Mouse (Mus musculus) lung, postnatal 0 days (tissue): ENCODE data around the gene Rtn4. TPM values are rescaled to one million over a fixed set of nuclear protein-coding genes. Genes with fewer than 3 reads are reported as not detected.

Source experiments
- ATAC-seq: fragments of 200-750 bp; cut with Nextera tagmentation; 2 replicates; pipeline ENCODE4 v1.8.0; 2017; ENCODE audit warnings: moderate library complexity
- DNase-seq: peaks from one replicate; pipeline ENCODE4 v3.0.0-alpha.2; 2016; ENCODE audit warnings: low spot score
- H3K27ac ChIP-seq: fragments of 300-500 bp; sonication (generic); 2 replicates; pipeline ENCODE4 v1.5.1; 2014; ENCODE audit warnings: antibody characterized with exemption, mild to moderate bottlenecking, low read length, mixed read lengths
- H3K27me3 ChIP-seq: fragments of 300-500 bp; sonication (generic); replicated peaks from 2 replicates; pipeline ENCODE4 v1.6.1; 2014; ENCODE audit warnings: low read length, mixed read lengths; ENCODE audit not compliant: insufficient read depth
- H3K36me3 ChIP-seq: fragments of 300-500 bp; sonication (generic); 2 replicates; pipeline ENCODE4 v1.6.1; 2014; ENCODE audit warnings: low read length, mixed read lengths; ENCODE audit not compliant: insufficient read depth
- H3K4me1 ChIP-seq: fragments of 300-500 bp; sonication (generic); 2 replicates; pipeline ENCODE4 v1.6.1; 2014; ENCODE audit warnings: antibody characterized with exemption, low read depth, low read length, mixed read lengths; ENCODE audit not compliant: insufficient read depth
- H3K4me2 ChIP-seq: fragments of 300-500 bp; sonication (generic); replicated peaks from 2 replicates; pipeline ENCODE4 v1.6.1; 2014; ENCODE audit warnings: low read depth, mild to moderate bottlenecking, low read length, moderate library complexity, mixed read lengths
- H3K4me3 ChIP-seq: fragments of 300-500 bp; sonication (generic); 2 replicates; pipeline ENCODE4 v1.5.1; 2014; ENCODE audit warnings: low read depth, low read length
- H3K9ac ChIP-seq: fragments of 300-500 bp; sonication (generic); replicated peaks from 2 replicates; pipeline ENCODE4 v1.6.1; 2014; ENCODE audit warnings: low read depth, mild to moderate bottlenecking
- H3K9me3 ChIP-seq: fragments of 300-500 bp; sonication (generic); 2 replicates; pipeline ENCODE4 v1.6.1; 2016; ENCODE audit warnings: low read length, mixed read lengths
- CTCF ChIP-seq: IDR thresholded peaks from 2 replicates; pipeline ENCODE4 v1.5.1; 2016; ENCODE audit warnings: antibody characterized with exemption, mild to moderate bottlenecking
- EP300 ChIP-seq: IDR thresholded peaks from 2 replicates; pipeline ENCODE4 v1.6.1; 2016; ENCODE audit warnings: antibody characterized with exemption, mild to moderate bottlenecking, control low read depth
- WGBS: fragments of 180-500 bp; shearing (Covaris S2); extraction: QIAGEN DNeasy Blood & Tissue Kit; methylation state at CpG from one replicate; pipeline ENCODE4 v1.1.7; 2014; 5-methylcytosine and 5-hydroxymethylcytosine counted together
- polyA plus RNA-seq: library from polyadenylated mRNA; unstranded; fragments of >200 nt; fragmentation: Nextera tagmentation; extraction: Ambion mirVana; gene quantifications from 2 replicates; pipeline ENCODE4 v1.2.1, GENCODE M21; 2015

Gene Rtn4
- polyA plus RNA-seq, 1 experiment from 2014 or later: 57.6 TPM

DNA sequence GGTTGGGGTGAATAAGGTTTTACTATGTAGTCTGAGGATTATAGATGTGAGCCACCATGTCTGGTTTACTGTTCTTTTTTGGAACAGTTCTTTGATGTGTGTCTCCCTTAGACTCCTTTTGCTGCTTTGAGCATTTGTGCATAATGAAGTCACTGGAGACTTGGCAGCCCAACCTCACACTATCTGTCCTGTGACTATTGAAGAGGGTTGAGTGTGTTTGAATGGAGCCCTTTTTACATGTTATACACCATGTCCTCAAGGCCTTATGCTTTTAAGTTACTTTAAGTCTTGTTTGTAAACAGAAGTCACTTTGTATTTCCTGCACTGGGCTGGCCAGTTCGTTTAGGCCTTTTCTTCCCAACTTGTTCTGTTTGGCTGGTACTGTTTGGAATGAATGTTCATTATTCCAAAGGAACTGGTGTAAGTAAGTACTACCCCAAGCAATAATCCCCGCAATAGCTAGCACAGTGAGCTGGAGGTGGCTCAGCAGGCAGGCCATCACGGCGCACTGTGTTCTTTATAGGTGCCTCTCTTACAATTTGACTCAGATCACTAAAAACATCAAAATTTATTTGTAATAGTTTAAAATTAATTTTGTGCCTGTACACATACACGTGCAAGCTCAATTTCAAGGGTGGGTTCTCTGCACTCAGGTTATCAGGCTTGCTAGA is 52.1 kb downstream of the Rtn4 start:
- TF ChIP-seq CTCF (no peak), EP300 (no peak)
- H3K4me1 ChIP-seq: no peaks in the 10 kb centered on the region
- no peak overlapping the region for H3K9ac ChIP-seq
- H3K4me2 ChIP-seq: no peak overlapping the region
- H3K4me3 ChIP-seq: no peak overlapping the region
- ATAC-seq (no peak), DNase-seq (no peak)
- H3K9me3 ChIP-seq: no peaks in the 10 kb centered on the region
- H3K27ac ChIP-seq: no peak overlapping the region
- peaks cover 12% of the 10 kb centered on the region for H3K36me3 ChIP-seq
- no peaks in the 10 kb centered on the region for H3K27me3 ChIP-seq
- 83% methylated on average over 5 of the region's 5 CpGs for WGBS

DNA sequence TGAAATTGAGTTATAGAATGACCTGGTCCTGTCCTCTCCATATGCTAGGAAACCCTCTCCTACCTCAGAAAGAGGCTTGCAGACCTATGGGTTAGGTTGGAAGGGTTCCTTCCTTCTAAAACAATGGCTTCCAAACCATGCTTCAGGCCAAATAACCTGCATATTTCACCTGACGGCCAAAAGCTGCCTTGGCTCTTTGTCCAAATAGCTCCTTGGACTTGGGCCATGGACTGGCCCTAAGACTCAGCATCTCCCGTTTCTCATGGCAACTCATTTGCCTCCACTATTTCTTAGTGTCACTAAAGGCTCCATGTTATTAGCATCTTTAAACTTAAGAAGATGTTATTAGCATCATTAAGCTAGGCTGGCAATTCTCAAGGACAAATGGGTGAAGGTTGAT is 52.8 kb downstream of the Rtn4 start:
- Histone ChIP-seq H3K4me1 (no peaks in the 10 kb centered on the region), H3K9ac (no peak overlapping the region), H3K4me3 (no peak overlapping the region), H3K9me3 (no peaks in the 10 kb centered on the region), H3K36me3 (peaks cover 12% of the 10 kb centered on the region), H3K4me2 (no peak overlapping the region), H3K27me3 (no peaks in the 10 kb centered on the region), H3K27ac (no peak overlapping the region)
- ATAC-seq: no peak
- DNase-seq: no peak
- TF ChIP-seq CTCF: no peak
- no peak for TF ChIP-seq EP300
- WGBS: 60% methylated on average over 2 of the region's 2 CpGs

DNA sequence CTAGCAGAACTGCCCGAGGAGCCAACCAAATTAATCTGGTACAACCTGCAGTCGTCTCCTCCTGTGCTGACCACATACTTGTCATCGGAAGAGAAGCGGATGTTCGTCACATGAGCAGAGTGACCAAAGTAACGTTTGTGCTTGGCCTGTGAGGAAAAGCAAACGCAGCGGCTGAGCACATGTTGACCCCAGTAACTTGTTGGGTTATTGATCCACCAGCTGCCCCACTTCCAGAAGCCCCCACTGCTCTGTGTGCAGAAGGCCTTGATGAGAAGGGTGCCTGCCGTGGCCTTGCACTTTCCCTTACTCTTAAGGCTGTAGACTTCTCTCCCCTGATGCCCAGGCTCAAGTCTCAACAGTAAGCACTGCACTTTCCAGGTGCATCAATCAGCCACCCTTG is 53.5 kb downstream of the Rtn4 start:
- no peak for TF ChIP-seq EP300
- no peak for TF ChIP-seq CTCF
- H3K9me3 ChIP-seq: no peaks in the 10 kb centered on the region
- ATAC-seq (no peak), DNase-seq (no peak)
- no peak overlapping the region for H3K4me3 ChIP-seq
- WGBS: 74% methylated on average over 9 of the region's 9 CpGs
- H3K9ac ChIP-seq: no peak overlapping the region
- no peaks in the 10 kb centered on the region for H3K4me1 ChIP-seq
- no peaks in the 10 kb centered on the region for H3K27me3 ChIP-seq
- H3K27ac ChIP-seq: no peak overlapping the region
- H3K4me2 ChIP-seq: no peak overlapping the region
- H3K36me3 ChIP-seq: peaks cover 12% of the 10 kb centered on the region

DNA sequence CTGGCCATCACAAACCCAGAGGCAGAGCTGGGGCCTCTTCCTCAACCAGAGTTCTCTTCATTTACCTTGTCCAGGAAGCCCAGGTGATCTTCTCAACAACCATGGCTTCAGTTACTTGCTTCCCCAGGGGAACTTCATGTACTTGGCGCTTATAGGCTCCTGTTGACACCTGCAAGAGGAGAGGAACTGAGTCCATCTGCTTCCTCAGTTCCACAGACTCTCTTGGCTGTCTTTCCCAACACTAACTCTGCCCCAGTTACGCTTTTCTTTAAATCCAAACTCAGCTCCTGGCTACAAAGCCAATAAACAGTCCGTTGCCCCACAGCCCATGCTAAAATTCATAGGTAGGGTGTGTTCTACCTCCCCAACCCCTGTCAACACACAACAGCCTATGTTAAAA is 54.6 kb downstream of the Rtn4 start:
- Histone ChIP-seq H3K27ac (no peak overlapping the region), H3K36me3 (peaks cover 12% of the 10 kb centered on the region), H3K4me1 (no peaks in the 10 kb centered on the region), H3K9me3 (no peaks in the 10 kb centered on the region), H3K4me2 (no peak overlapping the region), H3K4me3 (no peak overlapping the region), H3K27me3 (no peaks in the 10 kb centered on the region), H3K9ac (no peak overlapping the region)
- DNase-seq (no peak), ATAC-seq (no peak)
- TF ChIP-seq CTCF: no peak
- no peak for TF ChIP-seq EP300
- WGBS: 93% methylated on average over 3 of the region's 3 CpGs

DNA sequence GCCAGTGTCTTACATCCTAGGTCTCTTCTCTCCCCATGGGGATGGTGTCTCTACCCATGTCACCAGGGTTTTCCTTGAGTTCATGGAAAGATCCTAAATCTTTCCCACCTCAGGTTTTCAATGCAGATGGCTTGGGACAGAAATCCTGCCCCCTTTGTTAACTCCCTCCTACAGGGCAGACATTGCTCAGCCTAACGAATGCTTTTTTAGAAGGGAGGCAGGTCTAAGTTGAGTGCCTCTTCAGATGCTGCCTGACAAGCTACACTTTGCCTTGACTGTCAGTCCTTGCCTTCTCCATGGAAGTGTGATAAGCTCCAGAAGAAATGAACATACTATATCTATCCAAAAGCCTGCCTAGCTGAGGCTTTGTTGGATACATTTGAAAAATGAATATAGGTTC is 55.1 kb downstream of the Rtn4 start:
- H3K27me3 ChIP-seq: no peaks in the 10 kb centered on the region
- DNase-seq (no peak), ATAC-seq (no peak)
- H3K36me3 ChIP-seq: peaks cover 12% of the 10 kb centered on the region
- H3K4me3 ChIP-seq: no peak overlapping the region
- WGBS: 73% methylated on average over 1 of the region's 1 CpGs
- H3K27ac ChIP-seq: no peak overlapping the region
- H3K4me2 ChIP-seq: no peak overlapping the region
- no peak for TF ChIP-seq CTCF
- no peak for TF ChIP-seq EP300
- no peaks in the 10 kb centered on the region for H3K4me1 ChIP-seq
- no peaks in the 10 kb centered on the region for H3K9me3 ChIP-seq
- no peak overlapping the region for H3K9ac ChIP-seq

DNA sequence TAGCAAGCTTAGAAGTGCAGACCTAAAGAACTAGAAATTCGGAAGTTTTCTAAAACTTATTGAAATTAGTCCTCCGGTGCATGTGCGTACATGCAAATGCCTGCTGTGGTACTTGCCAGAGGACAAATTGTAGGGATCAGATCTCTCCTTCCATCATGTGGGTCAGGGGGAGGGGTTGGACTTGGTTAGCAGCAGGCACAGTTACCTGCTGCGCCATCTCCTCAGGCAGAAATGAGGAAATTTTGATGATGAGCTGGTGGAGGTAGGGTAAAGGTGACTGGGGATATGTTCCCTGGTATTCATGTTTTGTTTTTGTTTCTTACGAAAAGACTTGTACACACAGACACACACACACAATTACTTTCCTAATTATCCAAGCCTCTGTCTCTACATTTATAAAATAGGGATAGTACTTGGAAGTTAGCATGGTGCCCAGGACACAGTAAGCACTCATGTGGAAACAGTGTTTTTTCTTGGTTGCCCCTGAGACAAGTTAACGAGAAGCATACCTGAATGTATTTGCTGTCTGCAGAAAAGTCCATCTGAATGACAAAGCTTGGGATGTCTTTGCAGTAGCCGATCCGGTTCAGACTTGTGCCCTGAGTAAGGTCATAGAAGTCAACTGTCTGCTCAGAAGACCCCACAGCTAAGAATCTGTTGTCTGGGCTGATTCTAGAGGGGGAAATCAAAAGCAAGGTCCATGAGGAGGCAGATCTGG is 56.2 kb downstream of the Rtn4 start:
- Histone ChIP-seq H3K9me3 (no peaks in the 10 kb centered on the region), H3K4me2 (no peak overlapping the region), H3K4me3 (no peak overlapping the region), H3K27ac (no peak overlapping the region), H3K4me1 (no peaks in the 10 kb centered on the region), H3K9ac (no peak overlapping the region), H3K27me3 (no peaks in the 10 kb centered on the region), H3K36me3 (peaks cover 8% of the 10 kb centered on the region; the same call in 1 of the 2 replicates)
- WGBS: 93% methylated on average over 8 of the region's 8 CpGs
- TF ChIP-seq EP300: no peak
- ATAC-seq (no peak), DNase-seq (no peak)
